Mouse (Mus musculus) myocyte (in vitro differentiated cells): ENCODE data around the gene Iqcb1.

ENCODE experiments used
- MAX ChIP-seq: IDR thresholded peaks from one replicate; pipeline ENCODE4 v1.6.1; 2011; ENCODE audit warnings: low read depth, mild to moderate bottlenecking, control low read depth
- MYOD1 ChIP-seq, 3 experiments: IDR thresholded peaks; one replicate each; pipeline ENCODE4 v1.6.1; 2011; ENCODE audit warnings: control low read depth in 2 of 3, low read depth in 2 of 3, mild to moderate bottlenecking in 2 of 3, moderate library complexity in 1 of 3; ENCODE audit not compliant: insufficient read length in 2 of 3, control insufficient read depth in 1 of 3
- POLR2A ChIP-seq: IDR thresholded peaks from one replicate; pipeline ENCODE4 v1.6.1; 2011; ENCODE audit warnings: low read depth, mild to moderate bottlenecking, control low read depth, moderate library complexity; ENCODE audit not compliant: insufficient read length
- POLR2AphosphoS2 ChIP-seq: IDR thresholded peaks from one replicate; pipeline ENCODE4 v1.6.1; 2011; ENCODE audit warnings: low read depth, control low read depth; ENCODE audit not compliant: insufficient read length
- USF1 ChIP-seq: IDR thresholded peaks from one replicate; pipeline ENCODE4 v1.6.1; 2011; ENCODE audit warnings: low read depth, mild to moderate bottlenecking, control low read depth, moderate library complexity

DNA sequence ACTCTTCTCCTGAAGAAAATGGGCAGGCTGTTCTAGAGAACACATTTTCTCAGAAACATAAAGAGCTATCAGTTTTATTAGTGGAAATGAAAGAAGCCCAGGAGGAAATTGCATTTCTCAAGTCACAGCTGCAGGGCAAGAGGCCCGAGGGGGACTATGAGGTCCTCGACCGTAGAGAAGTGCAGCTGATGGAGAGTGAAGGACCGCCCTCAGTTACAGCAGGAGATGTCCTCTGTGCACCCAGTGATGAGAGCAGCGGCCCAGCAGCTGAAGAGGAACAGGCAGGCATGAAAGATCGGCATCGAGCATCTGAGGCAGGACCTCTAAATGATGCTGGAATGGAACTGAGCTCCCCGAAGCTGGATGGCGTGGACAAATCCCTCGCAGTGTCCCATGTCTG is 83.7 kb downstream of the Iqcb1 start:
- TF ChIP-seq USF1 (no peak), POLR2A (no peak), POLR2AphosphoS2 (no peak), MYOD1 (IDR thresholded peaks at IDR 0.05; ENCODE audit: control insufficient read depth in 1 of 3, insufficient read length in 2 of 3, low read depth in 2 of 3) (no peak), MAX (no peak)
